Mouse (Mus musculus): ENCODE results near the gene Aldh3a2. TPM values are rescaled to one million over a fixed set of nuclear protein-coding genes. Genes with fewer than 3 reads are reported as not detected.

Aldh3a2 gene
- polyA plus RNA-seq, 1 experiment from 2014 or later, result 26.1 TPM

GRCm38 (mm10) chr11:61220156-61220881 is 46.9 kb downstream of the Aldh3a2 start:
- no peak for ATAC-seq (replicated peaks; ENCODE audit: insufficient number of reproducible peaks, low FRiP score, low TSS enrichment)
- Histone ChIP-seq H3K27ac (ENCODE audit: low read depth, low read length) (no peak overlapping the region), H3K9me3 (replicated peaks; ENCODE audit: control insufficient read depth, low read length) (no peaks in the 10 kb centered on the region), H3K9ac (ENCODE audit: low read depth, low read length) (no peak overlapping the region), H3K4me1 (ENCODE audit: control insufficient read depth, insufficient read depth, low read length) (peaks cover 12% of the 10 kb centered on the region; the same call in 1 of the 2 replicates), H3K36me3 (ENCODE audit: control insufficient read depth, insufficient read depth, low read length) (no peaks in the 10 kb centered on the region), H3K4me2 (no peak overlapping the region), H3K27me3 (ENCODE audit: control insufficient read depth, insufficient read depth, low read length) (no peaks in the 10 kb centered on the region), H3K4me3 (ENCODE audit: low read depth, low read length) (no peak overlapping the region)
- 55% methylated on average over 9 of the region's 9 CpGs for WGBS (ENCODE audit: insufficient replicate concordance)

- ATAC-seq (replicated peaks; ENCODE audit: insufficient number of reproducible peaks, low FRiP score, low TSS enrichment), result no peak
- Histone ChIP-seq H3K4me3 (ENCODE audit: low read depth, low read length) (no peak overlapping the region), H3K36me3 (ENCODE audit: control insufficient read depth, insufficient read depth, low read length) (no peaks in the 10 kb centered on the region), H3K4me1 (ENCODE audit: control insufficient read depth, insufficient read depth, low read length) (no peaks in the 10 kb centered on the region), H3K9ac (ENCODE audit: low read depth, low read length) (no peak overlapping the region), H3K9me3 (replicated peaks; ENCODE audit: control insufficient read depth, low read length) (no peaks in the 10 kb centered on the region), H3K4me2 (no peak overlapping the region), H3K27ac (ENCODE audit: low read depth, low read length) (no peak overlapping the region), H3K27me3 (ENCODE audit: control insufficient read depth, insufficient read depth, low read length) (peaks cover 32% of the 10 kb centered on the region)
- WGBS (ENCODE audit: insufficient replicate concordance), result 84% methylated on average over 3 of the region's 3 CpGs
These were observed 51.3 kb downstream of the Aldh3a2 start for GRCm38 (mm10) chr11:61215936-61216335.

- Histone ChIP-seq H3K9me3 (replicated peaks; ENCODE audit: control insufficient read depth, low read length) (no peaks in the 10 kb centered on the region), H3K9ac (ENCODE audit: low read depth, low read length) (no peak overlapping the region), H3K36me3 (ENCODE audit: control insufficient read depth, insufficient read depth, low read length) (no peaks in the 10 kb centered on the region), H3K27ac (ENCODE audit: low read depth, low read length) (no peak overlapping the region), H3K4me1 (ENCODE audit: control insufficient read depth, insufficient read depth, low read length) (no peaks in the 10 kb centered on the region), H3K4me3 (ENCODE audit: low read depth, low read length) (no peak overlapping the region), H3K27me3 (ENCODE audit: control insufficient read depth, insufficient read depth, low read length) (peaks cover 37% of the 10 kb centered on the region), H3K4me2 (no peak overlapping the region)
- 33% methylated on average over 20 of the region's 20 CpGs for WGBS (ENCODE audit: insufficient replicate concordance)
- ATAC-seq (replicated peaks; ENCODE audit: insufficient number of reproducible peaks, low FRiP score, low TSS enrichment), result no peak
These were observed 55.2 kb downstream of the Aldh3a2 start for GRCm38 (mm10) chr11:61212102-61212501.

- Histone ChIP-seq H3K27ac (ENCODE audit: low read depth, low read length) (no peak overlapping the region), H3K4me1 (ENCODE audit: control insufficient read depth, insufficient read depth, low read length) (no peaks in the 10 kb centered on the region), H3K9ac (ENCODE audit: low read depth, low read length) (no peak overlapping the region), H3K9me3 (replicated peaks; ENCODE audit: control insufficient read depth, low read length) (no peaks in the 10 kb centered on the region), H3K36me3 (ENCODE audit: control insufficient read depth, insufficient read depth, low read length) (no peaks in the 10 kb centered on the region), H3K4me2 (no peak overlapping the region), H3K4me3 (ENCODE audit: low read depth, low read length) (no peak overlapping the region), H3K27me3 (ENCODE audit: control insufficient read depth, insufficient read depth, low read length) (peaks cover 29% of the 10 kb centered on the region)
- 81% methylated on average over 10 of the region's 10 CpGs for WGBS (ENCODE audit: insufficient replicate concordance)
- no peak for ATAC-seq (replicated peaks; ENCODE audit: insufficient number of reproducible peaks, low FRiP score, low TSS enrichment)
These were observed 58.9 kb downstream of the Aldh3a2 start for GRCm38 (mm10) chr11:61208316-61208715.

GRCm38 (mm10) chr11:61207487-61208246 is 59.6 kb downstream of the Aldh3a2 start, which contains the start of gene Aldh3a1:
Gene Aldh3a1, plus strand, starts transcription at chr11:61207537.
- H3K27ac ChIP-seq (ENCODE audit: low read depth, low read length), result no peak within 1 kb of the TSS
- no peaks in the 10 kb centered on the region for H3K36me3 ChIP-seq (ENCODE audit: control insufficient read depth, insufficient read depth, low read length)
- no peak within 1 kb of the TSS for H3K9ac ChIP-seq (ENCODE audit: low read depth, low read length)
- no peaks in the 10 kb centered on the region for H3K9me3 ChIP-seq (replicated peaks; ENCODE audit: control insufficient read depth, low read length)
- H3K4me3 ChIP-seq (ENCODE audit: low read depth, low read length), result no peak within 1 kb of the TSS
- ATAC-seq (replicated peaks; ENCODE audit: insufficient number of reproducible peaks, low FRiP score, low TSS enrichment), result no peak
- no peaks in the 10 kb centered on the region for H3K4me1 ChIP-seq (ENCODE audit: control insufficient read depth, insufficient read depth, low read length)
- peaks cover 23% of the 10 kb centered on the region for H3K27me3 ChIP-seq (ENCODE audit: control insufficient read depth, insufficient read depth, low read length)
- WGBS (ENCODE audit: insufficient replicate concordance), result 65% methylated on average over 10 of the region's 10 CpGs
- no peak within 1 kb of the TSS for H3K4me2 ChIP-seq

- H3K9me3 ChIP-seq (replicated peaks; ENCODE audit: control insufficient read depth, low read length), result no peaks in the 10 kb centered on the region
- WGBS (ENCODE audit: insufficient replicate concordance), result 95% methylated on average over 3 of the region's 3 CpGs
- ATAC-seq (replicated peaks; ENCODE audit: insufficient number of reproducible peaks, low FRiP score, low TSS enrichment), result no peak
These were observed 61.1 kb downstream of the Aldh3a2 start for GRCm38 (mm10) chr11:61206136-61206535.

GRCm38 (mm10) chr11:61205167-61205950 is 61.9 kb downstream of the Aldh3a2 start:
- Histone ChIP-seq H3K4me1 (ENCODE audit: control insufficient read depth, insufficient read depth, low read length) (no peaks in the 10 kb centered on the region), H3K4me2 (no peak overlapping the region), H3K27ac (ENCODE audit: low read depth, low read length) (no peak overlapping the region), H3K9ac (ENCODE audit: low read depth, low read length) (no peak overlapping the region), H3K9me3 (replicated peaks; ENCODE audit: control insufficient read depth, low read length) (no peaks in the 10 kb centered on the region), H3K27me3 (ENCODE audit: control insufficient read depth, insufficient read depth, low read length) (peaks cover 3% of the 10 kb centered on the region; the same call in 1 of the 2 replicates), H3K4me3 (ENCODE audit: low read depth, low read length) (no peak overlapping the region), H3K36me3 (ENCODE audit: control insufficient read depth, insufficient read depth, low read length) (no peaks in the 10 kb centered on the region)
- ATAC-seq (replicated peaks; ENCODE audit: insufficient number of reproducible peaks, low FRiP score, low TSS enrichment), result no peak
- 90% methylated on average over 9 of the region's 10 CpGs for WGBS (ENCODE audit: insufficient replicate concordance)

More at GRCm38 (mm10) chr11:61206136-61206535, 61.1 kb downstream of the Aldh3a2 start:
- no peaks in the 10 kb centered on the region for H3K4me1 ChIP-seq (ENCODE audit: control insufficient read depth, insufficient read depth, low read length)
- peaks cover 7% of the 10 kb centered on the region for H3K27me3 ChIP-seq (ENCODE audit: control insufficient read depth, insufficient read depth, low read length)
- H3K4me2 ChIP-seq, result no peak overlapping the region
- H3K4me3 ChIP-seq (ENCODE audit: low read depth, low read length), result no peak overlapping the region
- no peaks in the 10 kb centered on the region for H3K36me3 ChIP-seq (ENCODE audit: control insufficient read depth, insufficient read depth, low read length)
- no peak overlapping the region for H3K9ac ChIP-seq (ENCODE audit: low read depth, low read length)
- no peak overlapping the region for H3K27ac ChIP-seq (ENCODE audit: low read depth, low read length)

- WGBS (ENCODE audit: insufficient replicate concordance), result 72% methylated on average over 2 of the region's 2 CpGs
- Histone ChIP-seq H3K4me2 (no peak overlapping the region), H3K4me3 (ENCODE audit: low read depth, low read length) (no peak overlapping the region), H3K36me3 (ENCODE audit: control insufficient read depth, insufficient read depth, low read length) (no peaks in the 10 kb centered on the region), H3K9ac (ENCODE audit: low read depth, low read length) (no peak overlapping the region), H3K9me3 (replicated peaks; ENCODE audit: control insufficient read depth, low read length) (no peaks in the 10 kb centered on the region), H3K27me3 (ENCODE audit: control insufficient read depth, insufficient read depth, low read length) (no peaks in the 10 kb centered on the region; the same call in 1 of the 2 replicates), H3K27ac (ENCODE audit: low read depth, low read length) (no peak overlapping the region), H3K4me1 (ENCODE audit: control insufficient read depth, insufficient read depth, low read length) (no peaks in the 10 kb centered on the region)
- ATAC-seq (replicated peaks; ENCODE audit: insufficient number of reproducible peaks, low FRiP score, low TSS enrichment), result no peak
These were observed 64.5 kb downstream of the Aldh3a2 start for GRCm38 (mm10) chr11:61202810-61203209.

Data from heart, embryonic 11.5 days (tissue).